Mouse (Mus musculus): ENCODE measurements at regions not wholly inside any gene's neighbourhood (a gene's known extent, or its start where the extent isn't known, plus 50 kb on each side); places are given as distances from the start of the nearest gene placed in this dataset.
"Not testable (repeated sequence)": the region's sequence is repeated elsewhere in the genome, so short reads cannot be mapped to it uniquely, and the experiment has no call there.

DNA sequence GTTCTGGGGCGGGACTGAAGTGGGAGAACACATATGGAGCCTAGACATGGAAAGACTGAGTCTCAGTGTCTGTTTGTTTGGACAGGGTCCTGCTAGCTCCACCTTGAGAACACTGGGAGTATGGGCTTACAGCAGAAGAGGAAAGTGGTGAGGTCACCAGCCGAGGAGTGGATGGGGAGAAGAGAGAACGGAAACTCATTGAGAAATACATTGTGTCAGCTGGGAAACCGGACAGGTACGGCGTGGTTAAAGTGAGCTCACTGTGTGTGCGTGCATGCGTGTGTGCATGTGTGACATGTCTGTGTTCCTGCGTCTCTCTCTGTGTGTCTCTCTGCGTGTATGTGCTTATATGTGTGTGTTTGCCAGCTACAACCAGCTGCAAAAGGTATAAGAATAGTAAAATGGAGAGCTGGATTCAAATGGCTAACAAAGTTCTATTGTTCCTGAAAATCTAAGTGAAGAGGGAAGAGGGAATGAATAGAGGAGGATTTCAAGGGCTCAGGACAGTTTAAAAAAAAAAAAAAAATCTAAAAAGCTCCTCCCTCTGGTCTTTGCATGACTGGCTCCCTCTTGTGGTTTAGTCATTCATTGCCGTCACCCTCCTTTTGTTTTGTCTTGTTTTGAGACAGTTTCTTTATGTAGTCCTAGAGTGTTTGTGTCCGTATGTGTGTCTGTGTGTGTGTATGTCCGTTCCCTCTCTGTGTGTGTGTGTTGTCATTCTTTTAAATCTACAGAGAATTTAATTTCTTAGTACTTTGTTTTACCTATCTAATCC, 52.0 kb upstream of the Ak4 start:
- H3K27me3 ChIP-seq (replicated peaks) = no peaks in the 10 kb centered on the region
- no peak overlapping the region for H3K9ac ChIP-seq
- 62% methylated on average over 13 of the region's 13 CpGs for WGBS
- 0 out of 2 replicates have a peak, but pooled peaks have one; percentile 24 for ATAC-seq (replicated peaks)
- H3K27ac ChIP-seq = no peak overlapping the region
- H3K9me3 ChIP-seq = no peaks in the 10 kb centered on the region
- no peaks in the 10 kb centered on the region for H3K4me1 ChIP-seq
- H3K4me2 ChIP-seq = no peak overlapping the region
- no peaks in the 10 kb centered on the region for H3K36me3 ChIP-seq (replicated peaks)
- no peak overlapping the region for H3K4me3 ChIP-seq

- Histone ChIP-seq H3K4me2 (no peak overlapping the region), H3K4me3 (no peak overlapping the region), H3K9me3 (no peaks in the 10 kb centered on the region), H3K9ac (no peak overlapping the region), H3K27ac (no peak overlapping the region), H3K27me3 (replicated peaks) (no peaks in the 10 kb centered on the region), H3K36me3 (replicated peaks) (no peaks in the 10 kb centered on the region), H3K4me1 (no peaks in the 10 kb centered on the region)
- ATAC-seq (replicated peaks) = no peak
- 84% methylated on average over 3 of the region's 3 CpGs for WGBS
Measured at GRCm38 (mm10) chr4:101365299-101365698, 53.8 kb upstream of the Ak4 start.

- Histone ChIP-seq H3K4me3 (no peak overlapping the region), H3K9me3 (no peaks in the 10 kb centered on the region), H3K27me3 (replicated peaks) (no peaks in the 10 kb centered on the region), H3K36me3 (replicated peaks) (no peaks in the 10 kb centered on the region), H3K4me1 (no peaks in the 10 kb centered on the region), H3K9ac (no peak overlapping the region), H3K27ac (no peak overlapping the region), H3K4me2 (no peak overlapping the region)
- WGBS = 95% methylated on average over 2 of the region's 2 CpGs
- no peak for ATAC-seq (replicated peaks)
Measured at GRCm38 (mm10) chr4:101364716-101365115, 54.4 kb upstream of the Ak4 start.

- not testable (repeated sequence) for H3K27ac ChIP-seq; H3K36me3 ChIP-seq (replicated peaks); ATAC-seq (replicated peaks); H3K4me1 ChIP-seq; H3K4me2 ChIP-seq; H3K27me3 ChIP-seq (replicated peaks); H3K9ac ChIP-seq; H3K9me3 ChIP-seq; H3K4me3 ChIP-seq
- WGBS = 93% methylated on average over 1 of the region's 1 CpGs
Measured at GRCm38 (mm10) chr4:101363231-101363630, 55.8 kb upstream of the Ak4 start.

DNA sequence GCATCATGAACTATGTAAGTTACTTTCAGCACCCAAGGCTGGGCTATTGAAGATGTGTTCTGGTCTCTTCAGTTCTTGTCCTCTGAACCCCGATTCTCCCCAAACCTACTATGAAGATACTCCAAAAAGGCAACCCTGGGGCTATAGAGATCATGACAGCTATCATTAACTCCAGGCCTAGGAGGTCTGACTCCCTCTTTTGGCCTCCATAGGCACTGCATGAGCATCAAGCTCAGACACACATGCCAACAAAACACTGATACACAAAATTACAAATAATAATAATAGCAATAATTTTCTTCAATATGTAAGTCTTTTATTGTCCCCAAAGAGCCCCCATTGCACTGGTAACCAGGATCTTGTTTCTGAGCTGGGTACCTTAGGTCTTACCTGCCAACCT, 57.3 kb upstream of the Ak4 start:
- WGBS = 91% methylated on average over 1 of the region's 1 CpGs
- Histone ChIP-seq H3K9me3 (no peaks in the 10 kb centered on the region), H3K4me2 (no peak overlapping the region), H3K4me3 (no peak overlapping the region), H3K9ac (no peak overlapping the region), H3K27me3 (replicated peaks) (no peaks in the 10 kb centered on the region), H3K27ac (no peak overlapping the region), H3K4me1 (peaks cover 8% of the 10 kb centered on the region), H3K36me3 (replicated peaks) (no peaks in the 10 kb centered on the region)
- no peak for ATAC-seq (replicated peaks)

DNA sequence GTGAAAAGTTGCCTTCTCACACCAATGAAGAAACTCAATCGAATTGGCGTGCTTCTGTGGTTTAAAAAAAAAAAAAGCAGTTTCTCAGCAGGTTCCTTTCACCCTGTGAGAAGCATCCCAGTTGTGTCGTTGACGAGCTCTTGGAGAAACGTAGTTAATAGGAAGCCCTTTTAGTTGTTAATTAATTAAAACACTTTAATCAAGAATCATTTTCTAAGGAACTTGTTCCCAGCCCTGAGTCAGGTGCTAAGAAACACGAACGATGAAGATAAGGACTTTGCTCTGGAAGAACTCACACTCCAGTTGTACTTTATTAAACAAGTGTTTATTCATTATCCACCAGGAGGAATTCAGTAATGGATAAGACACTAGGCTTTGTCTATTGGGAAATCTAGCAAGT, 58.8 kb upstream of the Ak4 start:
- Histone ChIP-seq H3K9ac (no peak overlapping the region), H3K36me3 (replicated peaks) (no peaks in the 10 kb centered on the region), H3K4me1 (peaks cover 8% of the 10 kb centered on the region), H3K27me3 (replicated peaks) (no peaks in the 10 kb centered on the region), H3K9me3 (no peaks in the 10 kb centered on the region), H3K4me2 (no peak overlapping the region), H3K4me3 (no peak overlapping the region), H3K27ac (no peak overlapping the region)
- 80% methylated on average over 7 of the region's 7 CpGs for WGBS
- no peak for ATAC-seq (replicated peaks)

GRCm38 (mm10) chr4:101359119-101359518, 60.0 kb upstream of the Ak4 start:
- H3K27me3 ChIP-seq (replicated peaks) = no peaks in the 10 kb centered on the region
- no peak overlapping the region for H3K27ac ChIP-seq
- no peak overlapping the region for H3K9ac ChIP-seq
- no peaks in the 10 kb centered on the region for H3K36me3 ChIP-seq (replicated peaks)
- no peak overlapping the region for H3K4me2 ChIP-seq
- H3K9me3 ChIP-seq = no peaks in the 10 kb centered on the region
- 92% methylated on average over 5 of the region's 5 CpGs for WGBS
- no peak overlapping the region for H3K4me3 ChIP-seq
- ATAC-seq (replicated peaks) = no peak
- H3K4me1 ChIP-seq = peaks cover 19% of the 10 kb centered on the region

GRCm38 (mm10) chr4:101358525-101358924, 60.6 kb upstream of the Ak4 start:
- H3K9me3 ChIP-seq = no peaks in the 10 kb centered on the region
- ATAC-seq (replicated peaks) = no peak
- H3K27ac ChIP-seq = no peak overlapping the region
- H3K27me3 ChIP-seq (replicated peaks) = no peaks in the 10 kb centered on the region
- WGBS = over 99% methylated on average over 3 of the region's 3 CpGs
- no peak overlapping the region for H3K4me3 ChIP-seq
- H3K4me2 ChIP-seq = no peak overlapping the region
- H3K9ac ChIP-seq = no peak overlapping the region
- no peaks in the 10 kb centered on the region for H3K36me3 ChIP-seq (replicated peaks)
- peaks cover 25% of the 10 kb centered on the region for H3K4me1 ChIP-seq

GRCm38 (mm10) chr4:101357923-101358322, 61.2 kb upstream of the Ak4 start:
- ATAC-seq (replicated peaks) = no peak
- Histone ChIP-seq H3K4me2 (peak overlapping the region; percentile 85), H3K4me3 (peak overlapping the region; percentile 94; the same call in 1 of the 2 replicates), H3K27me3 (replicated peaks) (no peaks in the 10 kb centered on the region), H3K9ac (0 out of 2 replicates have a peak overlapping the region, but pooled peaks have one; percentile 66), H3K4me1 (peaks cover 29% of the 10 kb centered on the region), H3K36me3 (replicated peaks) (no peaks in the 10 kb centered on the region), H3K27ac (peak overlapping the region; percentile 98; the same call in 1 of the 2 replicates), H3K9me3 (no peaks in the 10 kb centered on the region)
- WGBS = 81% methylated on average over 8 of the region's 8 CpGs

DNA sequence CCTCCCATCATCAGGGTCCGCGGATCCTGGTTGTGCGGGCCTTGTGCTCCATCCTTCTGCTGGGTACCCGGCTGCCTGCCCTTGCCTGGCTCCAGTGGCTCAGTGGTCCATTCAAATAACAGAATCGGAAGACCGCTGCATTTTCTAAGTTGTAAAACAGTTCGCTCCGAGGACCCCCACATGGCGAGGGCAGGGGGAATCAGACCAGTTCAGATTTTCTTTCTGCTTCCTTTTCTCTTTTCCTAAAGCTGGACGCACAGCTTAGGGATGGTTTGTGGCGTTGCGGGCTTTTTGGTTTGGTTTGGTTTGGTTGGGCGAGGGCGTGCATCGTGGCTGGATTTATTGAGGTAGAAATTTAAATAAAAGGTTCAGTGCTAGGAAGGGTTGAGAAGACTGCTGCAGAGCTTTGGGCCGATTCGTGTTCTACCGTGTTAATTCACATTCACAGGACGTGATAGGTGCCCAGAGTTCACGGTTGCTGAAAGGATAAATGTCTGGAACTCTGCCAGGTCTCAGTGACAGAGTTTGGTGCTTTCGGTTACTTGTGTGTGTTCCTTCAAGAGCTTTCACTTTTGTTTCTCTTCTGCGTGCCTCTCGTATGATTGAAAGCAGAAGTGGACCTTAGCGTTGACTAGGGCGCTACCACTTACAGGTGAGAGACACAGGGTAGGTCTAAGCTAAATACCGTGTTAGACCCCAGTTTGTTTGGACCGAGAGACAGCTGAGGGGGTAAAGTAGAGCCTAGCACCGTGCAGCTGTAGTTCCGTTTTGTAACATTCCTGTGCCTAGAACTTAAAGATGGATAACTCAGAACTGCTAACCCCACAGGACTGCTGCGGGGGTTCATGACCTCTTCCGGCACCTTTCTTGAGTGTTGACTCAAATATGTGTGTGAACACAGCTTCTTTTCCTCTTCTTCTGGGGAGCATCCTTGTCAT, 61.9 kb upstream of the Ak4 start:
- peak overlapping the region; percentile 94 for H3K4me3 ChIP-seq
- ATAC-seq (replicated peaks) = peak; percentile 24
- peak overlapping the region; percentile 66 for H3K9ac ChIP-seq
- H3K4me1 ChIP-seq = peaks cover 35% of the 10 kb centered on the region
- no peaks in the 10 kb centered on the region for H3K27me3 ChIP-seq (replicated peaks)
- H3K9me3 ChIP-seq = no peaks in the 10 kb centered on the region
- H3K27ac ChIP-seq = peak overlapping the region; percentile 98
- H3K36me3 ChIP-seq (replicated peaks) = no peaks in the 10 kb centered on the region
- 11% methylated on average over 31 of the region's 31 CpGs for WGBS
- peak overlapping the region; percentile 85 for H3K4me2 ChIP-seq

DNA sequence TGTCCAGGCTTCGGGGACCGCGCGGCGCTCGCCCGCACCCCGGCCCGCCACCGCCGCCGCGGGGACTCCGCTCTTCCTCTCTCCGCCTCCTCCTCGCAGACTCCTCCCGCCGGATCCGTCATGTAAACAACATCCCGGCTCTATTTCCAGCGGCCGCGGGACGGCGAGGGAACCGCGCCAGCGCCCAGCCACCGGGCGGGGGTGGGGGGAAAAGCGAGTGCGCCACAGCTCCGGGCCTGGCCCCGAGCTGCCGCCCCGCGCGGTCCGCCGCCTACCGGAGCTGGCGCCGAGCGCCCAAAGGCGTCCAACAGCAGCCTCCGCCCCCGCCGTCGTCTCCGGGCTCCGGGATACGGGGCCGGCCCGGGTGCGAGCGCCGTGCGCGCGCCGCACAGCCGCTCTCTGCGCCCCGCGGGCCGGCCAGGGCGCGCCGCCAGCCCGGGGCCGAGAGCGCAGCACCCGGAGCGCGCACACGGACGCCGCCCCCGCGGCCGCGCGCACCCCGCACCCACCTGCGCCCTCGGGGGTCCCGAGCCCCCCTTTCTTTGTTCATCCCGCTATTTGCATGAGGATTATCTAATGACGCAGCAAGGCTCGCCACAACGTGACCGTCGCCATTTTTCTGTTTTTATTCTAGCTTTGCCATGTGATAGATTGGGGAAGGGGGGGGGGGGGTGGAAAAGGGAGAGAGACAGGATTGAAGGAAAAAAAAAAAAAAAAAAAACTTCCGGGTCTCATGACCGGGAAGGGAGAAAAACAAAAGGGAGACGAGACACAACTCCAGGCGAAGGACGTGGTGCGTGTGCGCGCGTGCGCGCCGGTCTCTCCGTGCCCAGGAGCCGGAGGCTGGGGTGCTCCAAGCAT, 62.8 kb upstream of the Ak4 start:
- Histone ChIP-seq H3K4me1 (peaks cover 35% of the 10 kb centered on the region), H3K4me2 (peak overlapping the region; percentile 85), H3K4me3 (peak overlapping the region; percentile 94), H3K9me3 (no peaks in the 10 kb centered on the region), H3K36me3 (replicated peaks) (no peaks in the 10 kb centered on the region), H3K9ac (peak overlapping the region; percentile 86), H3K27me3 (replicated peaks) (no peaks in the 10 kb centered on the region), H3K27ac (peak overlapping the region; percentile 98)
- ATAC-seq (replicated peaks) = peak; percentile 90
- WGBS = under 1% methylated on average over 92 of the region's 107 CpGs

All from midbrain, embryonic 15.5 days (tissue).